Mouse (Mus musculus) liver, embryonic 14.5 days (tissue): ENCODE data around the gene Kdm5d.

ENCODE experiments used
- CTCF ChIP-seq: IDR thresholded peaks from 2 replicates; pipeline ENCODE4 v1.5.1; 2016; ENCODE audit warnings: antibody characterized with exemption, low read depth, control low read depth
- EP300 ChIP-seq: IDR thresholded peaks from 2 replicates; pipeline ENCODE4 v1.6.1; 2016; ENCODE audit warnings: antibody characterized with exemption, low read depth

- TF ChIP-seq EP300 (no peak), CTCF (no peak)
These were observed 24.6 kb upstream of the Kdm5d start for GRCm38 (mm10) chrY:872855-873549.
